Mouse (Mus musculus) ES-E14 (cell line): ENCODE data around the gene Prrx2. TPM values are rescaled to one million over a fixed set of nuclear protein-coding genes. Genes with fewer than 3 reads are reported as not detected.

Experiments used
- DNase-seq: peaks from one replicate; pipeline ENCODE4 v3.0.0-alpha.2; 2013; ENCODE audit warnings: low read depth, low spot score
- H3K27ac ChIP-seq: 2 replicates; pipeline ENCODE4 v1.5.1; 2012; ENCODE audit warnings: low read depth, mild to moderate bottlenecking, low read length, moderate library complexity, mixed read lengths; ENCODE audit not compliant: poor library complexity, insufficient read depth, severe bottlenecking
- H3K36me3 ChIP-seq: 2 replicates; pipeline ENCODE4 v1.6.1; 2012; ENCODE audit warnings: mild to moderate bottlenecking, low read length, moderate library complexity, mixed read lengths; ENCODE audit not compliant: control insufficient read depth, poor library complexity, insufficient read depth, severe bottlenecking
- H3K4me1 ChIP-seq, 2 experiments: fragments of 150-350 bp in 1 of 2; sonication (generic) in 1 of 2; 2 replicates each; pipeline ENCODE4 v1.6.1; 2012; ENCODE audit warnings: low read length in 2 of 2, mild to moderate bottlenecking in 1 of 2, mixed read lengths in 1 of 2; ENCODE audit not compliant: control insufficient read depth in 2 of 2, insufficient read depth in 2 of 2, poor library complexity in 1 of 2
- H3K4me3 ChIP-seq, 2 experiments: fragments of 150-350 bp in 1 of 2; sonication (generic) in 1 of 2; 2 replicates each; pipeline ENCODE4 v1.5.1; 2012; ENCODE audit warnings: low read length in 2 of 2, low read depth in 1 of 2, mild to moderate bottlenecking in 1 of 2, mixed read lengths in 1 of 2; ENCODE audit not compliant: insufficient read depth in 1 of 2, poor library complexity in 1 of 2, severe bottlenecking in 1 of 2
- H3K9ac ChIP-seq: 2 replicates; pipeline ENCODE4 v1.6.1; 2012; ENCODE audit warnings: low read depth, mild to moderate bottlenecking, low read length, mixed read lengths; ENCODE audit not compliant: poor library complexity, insufficient read depth, severe bottlenecking
- H3K9me3 ChIP-seq: fragments of 150-350 bp; sonication (generic); 2 replicates; pipeline ENCODE4 v1.6.1; 2012; ENCODE audit warnings: low read depth, mild to moderate bottlenecking, low read length; ENCODE audit not compliant: control insufficient read depth, insufficient read depth
- CHD2 ChIP-seq: IDR thresholded peaks from 2 replicates; pipeline ENCODE4 v1.6.1; 2014; ENCODE audit warnings: mild to moderate bottlenecking, low read depth, low read length, inconsistent platforms
- HCFC1 ChIP-seq: IDR thresholded peaks from 2 replicates; pipeline ENCODE4 v1.6.1; 2012; ENCODE audit warnings: low read length, inconsistent platforms, borderline replicate concordance; ENCODE audit not compliant: insufficient read depth
- MAFK ChIP-seq: IDR thresholded peaks from 2 replicates; pipeline ENCODE4 v1.6.1; 2014; ENCODE audit warnings: mild to moderate bottlenecking, low read depth, low read length, inconsistent platforms; ENCODE audit not compliant: insufficient read depth
- ZC3H11A ChIP-seq: IDR thresholded peaks from 2 replicates; pipeline ENCODE4 v1.6.1; 2012; ENCODE audit warnings: low read depth, mild to moderate bottlenecking, inconsistent platforms, low read length, borderline replicate concordance
- ZNF384 ChIP-seq: IDR thresholded peaks from 2 replicates; pipeline ENCODE4 v1.6.1; 2012; ENCODE audit warnings: low read depth, low read length, inconsistent platforms
- in situ Hi-C, 2 experiments: fragments of 600-800 bp; cut with MboI; formaldehyde crosslinking; loops; one replicate each; pipeline ENCODE4 v1.15.1; 2025; ENCODE audit warnings: low sequenced_read_pairs in 2 of 2, inconsistent platforms in 1 of 2; ENCODE audit not compliant: unreplicated experiment in 2 of 2
- total RNA-seq: library from RNA; depleted of rRNA; stranded (reverse); fragments of 300-350 nt; gene quantifications from 2 replicates; pipeline ENCODE4 v1.2.3, GENCODE M21; 2012

The Prrx2 gene
- total RNA-seq, 1 experiment, result 16.2 TPM

- Histone ChIP-seq H3K4me1 (peaks cover 0 to 14% of the 10 kb centered on the region in 2 experiments; a peak in 1 of 4 replicates), H3K9ac (no peak overlapping the region), H3K4me3 (no peak overlapping the region), H3K36me3 (no peaks in the 10 kb centered on the region), H3K9me3 (no peaks in the 10 kb centered on the region), H3K27ac (no peak overlapping the region)
- TF ChIP-seq HCFC1, result no peak
- no peak for TF ChIP-seq ZC3H11A
- no peak for TF ChIP-seq MAFK
- no peak for TF ChIP-seq ZNF384
- TF ChIP-seq CHD2, result no peak
- no peak for DNase-seq
- in situ Hi-C loops, result loop anchor here (25.0 kb wide), 1 partner anchor 333 kb away; the partner anchor contains the start of gene Ier5l (in 2 of the 2)
Observed at GRCm38 (mm10) chr2:30795271-30795888, 39.4 kb upstream of the Prrx2 start.

- TF ChIP-seq ZC3H11A (no peak), HCFC1 (no peak), CHD2 (no peak), ZNF384 (no peak), MAFK (no peak)
- H3K4me3 ChIP-seq, result no peak overlapping the region
- in situ Hi-C loops, result loop anchor here (25.0 kb wide), 1 partner anchor 334 kb away; the partner anchor contains the start of gene Ier5l (in 2 of the 2)
- DNase-seq, result no peak
- H3K4me1 ChIP-seq, result peaks cover 0 to 14% of the 10 kb centered on the region in 2 experiments; a peak in 1 of 4 replicates
- H3K9me3 ChIP-seq, result no peaks in the 10 kb centered on the region
- no peaks in the 10 kb centered on the region for H3K36me3 ChIP-seq
- H3K27ac ChIP-seq, result no peak overlapping the region
- no peak overlapping the region for H3K9ac ChIP-seq
Observed at GRCm38 (mm10) chr2:30795889-30796275, 38.9 kb upstream of the Prrx2 start.

GRCm38 (mm10) chr2:30796382-30796781, 38.4 kb upstream of the Prrx2 start:
- H3K9ac ChIP-seq, result no peak overlapping the region
- no peaks in the 10 kb centered on the region for H3K9me3 ChIP-seq
- TF ChIP-seq CHD2, result no peak
- TF ChIP-seq ZNF384, result no peak
- TF ChIP-seq HCFC1, result no peak
- TF ChIP-seq MAFK, result no peak
- TF ChIP-seq ZC3H11A, result no peak
- no peak overlapping the region; a peak in 1 of 4 replicates for H3K4me3 ChIP-seq
- no peak for DNase-seq
- in situ Hi-C loops, result loop anchor here (25.0 kb wide), 1 partner anchor 334 kb away; the partner anchor contains the start of gene Ier5l (in 2 of the 2)
- H3K4me1 ChIP-seq, result peaks cover 0 to 14% of the 10 kb centered on the region in 2 experiments; a peak in 1 of 4 replicates
- H3K27ac ChIP-seq, result no peak overlapping the region
- no peaks in the 10 kb centered on the region for H3K36me3 ChIP-seq

GRCm38 (mm10) chr2:30799456-30799855, 35.3 kb upstream of the Prrx2 start:
- no peak for DNase-seq
- in situ Hi-C loops, result loop anchor here (25.0 kb wide), 1 partner anchor 337 kb away; the partner anchor contains the start of gene Ier5l (in 2 of the 2)
- Histone ChIP-seq H3K4me1 (peaks cover 4 to 21% of the 10 kb centered on the region in 2 experiments; a peak in 2 of 4 replicates), H3K9ac (no peak overlapping the region), H3K36me3 (no peaks in the 10 kb centered on the region), H3K27ac (no peak overlapping the region), H3K4me3 (no peak overlapping the region), H3K9me3 (no peaks in the 10 kb centered on the region)
- TF ChIP-seq ZC3H11A (no peak), MAFK (no peak), ZNF384 (no peak), HCFC1 (no peak), CHD2 (no peak)
